37 mouse cellular contexts compared by ENCODE assay signal in genomic region chr13:60839353-60839902, GRCm38 (mm10). TPM values are rescaled to one million over a fixed set of nuclear protein-coding genes. Genes with fewer than 3 reads are reported as not detected.
DNase-seq lines count a peak whose midpoint lies in the region; ATAC-seq and TF ChIP-seq lines count a peak whose summit lies in the region.
"Had no signal": no experiment of that assay in that cellular context is flagged by ENCODE, and none has a peak within 500 bp of the region (broad histone marks: within the 10 kb centered on the region; RNA-seq: fewer than 3 reads in every experiment).

No protein-coding gene starts in this region.

- H3K9ac ChIP-seq in stomach, postnatal 0 days (ENCODE audit: low read length): no peak overlapping the region
- H3K9ac ChIP-seq: hindbrain, embryonic 12.5 days; liver, embryonic 15.5 days; lung, embryonic 14.5 days; neural tube, embryonic 15.5 days had no signal

- WGBS in macrophage (ENCODE audit: missing documents): 70% methylated on average over 2 of the region's 2 CpGs
- 71% methylated on average over 2 of the region's 2 CpGs for WGBS in stomach, postnatal 0 days

- no peaks in the 10 kb centered on the region for H3K27me3 ChIP-seq in stomach, postnatal 0 days (ENCODE audit: control insufficient read depth, insufficient read depth, low read length)
- H3K27me3 ChIP-seq: hindbrain, embryonic 12.5 days; liver, embryonic 15.5 days; neural tube, embryonic 15.5 days had no signal

- H3K27ac ChIP-seq in macrophage: peak overlapping the region; percentile 62
- H3K27ac ChIP-seq in stomach, postnatal 0 days (replicated peaks): no peak overlapping the region
- H3K27ac ChIP-seq: hindbrain, embryonic 12.5 days; liver, embryonic 15.5 days; neural tube, embryonic 15.5 days had no signal

- peak; percentile 76 for ATAC-seq in activated CD4-positive, CD25-positive, alpha-beta regulatory T cell, adult 4 months
- peak; percentile 39; the same call in 1 of the 2 replicates for ATAC-seq in neutrophil, adult 5-6 weeks (ENCODE audit: extremely low read depth, insufficient number of reproducible peaks, low FRiP score, poor library complexity, severe bottlenecking)
- no peak for ATAC-seq in stomach, postnatal 0 days (ENCODE audit: low FRiP score, low TSS enrichment)
- ATAC-seq: forebrain, embryonic 16.5 days had no signal

- H3K36me3 ChIP-seq in macrophage (ENCODE audit: inconsistent target): no peaks in the 10 kb centered on the region
- H3K36me3 ChIP-seq in stomach, postnatal 0 days (ENCODE audit: control insufficient read depth, insufficient read depth, low read length): no peaks in the 10 kb centered on the region
- H3K36me3 ChIP-seq: hindbrain, embryonic 12.5 days; liver, embryonic 15.5 days; neural tube, embryonic 15.5 days had no signal

- H3K4me2 ChIP-seq in stomach, postnatal 0 days (replicated peaks; ENCODE audit: low read depth): no peak overlapping the region
- H3K4me2 ChIP-seq: hindbrain, embryonic 12.5 days; liver, embryonic 15.5 days; lung, embryonic 14.5 days; midbrain, embryonic 11.5 days; neural tube, embryonic 15.5 days had no signal

- no peaks in the 10 kb centered on the region for H3K4me1 ChIP-seq in stomach, postnatal 0 days (replicated peaks; ENCODE audit: control insufficient read depth, insufficient read depth)
- H3K4me1 ChIP-seq: hindbrain, embryonic 12.5 days; liver, embryonic 15.5 days; neural tube, embryonic 15.5 days had no signal

- DNase-seq in CD4-positive, CD25-positive, alpha-beta regulatory T cell, adult 2 months (ENCODE audit: low read depth, low spot score): peak; percentile 31
- DNase-seq in stomach, postnatal 0 days (ENCODE audit: low spot score): no peak
- no peak for DNase-seq in adrenal gland, adult 2 months
- no peak for DNase-seq in frontal cortex, postnatal 14 days (ENCODE audit: low spot score in 2 of 2)
- DNase-seq: adrenal gland, postnatal 10 days; cerebellum, adult 18-20 months; cerebellum, postnatal 10 days; gastrocnemius, postnatal 14 days; kidney, adult 11 months; kidney, postnatal 14 days; layer of hippocampus, adult 9-11 months; liver; lung, embryonic 14.5 days; lung, postnatal 14 days; right cerebral cortex, postnatal 25 days; thymus, postnatal 14 days had no signal

- H3K9me3 ChIP-seq in stomach, postnatal 0 days (ENCODE audit: control insufficient read depth, low read length): no peaks in the 10 kb centered on the region
- H3K9me3 ChIP-seq: hindbrain, embryonic 12.5 days; liver, embryonic 15.5 days; neural tube, embryonic 15.5 days had no signal

- no peak for TF ChIP-seq CTCF in stomach, postnatal 0 days (IDR thresholded peaks at IDR 0.05; ENCODE audit: low read depth)

- no peak overlapping the region for H3K4me3 ChIP-seq in macrophage (ENCODE audit: inconsistent target)
- no peak overlapping the region for H3K4me3 ChIP-seq in stomach, postnatal 0 days (ENCODE audit: low read depth, low read length)
- H3K4me3 ChIP-seq: erythroblast, embryonic 14.5 days; hindbrain, embryonic 12.5 days; liver, embryonic 15.5 days; neural tube, embryonic 15.5 days had no signal

- H3K79me2 ChIP-seq in macrophage (ENCODE audit: inconsistent target): no peaks in the 10 kb centered on the region

- TF ChIP-seq EP300 in stomach, postnatal 0 days (optimal IDR thresholded peaks at IDR 0.05): no peak

RNA-seq across cellular contexts. Expression of gene 4930486L24Rik, which starts 24.8 kb away (rescaled TPM):
- polyA plus RNA-seq in activated CD4-positive, CD25-positive, alpha-beta regulatory T cell, adult 4 months (2017; shearing (Covaris generic)): 1 to 10 TPM in 1 of 2 experiments, not detected in 1; 1.7 TPM
- total RNA-seq in macrophage (2018; cell fraction: chromatin; rRNA removed): 1 to 10 TPM in 1 of 26 experiments, under 1 TPM in 3, not detected in 22; 0.67 to 1.4 (median 0.80) TPM
- total RNA-seq in macrophage (2018; cell fraction: cytosol; rRNA removed): 1 to 10 TPM in 14 of 26 experiments, under 1 TPM in 9, not detected in 3; 0.15 to 2.2 (median 1.2) TPM
- 1 to 10 TPM in 8 of 26 experiments, under 1 TPM in 3, not detected in 15; 0.35 to 2.1 (median 1.2) TPM for total RNA-seq in macrophage (2018; cell fraction: nucleus; rRNA removed)
- polyA plus RNA-seq in macrophage (2018): 2.9 to 4.5 TPM in 2 of 3 replicates, not detected in the other
- total RNA-seq in neutrophil, adult 5-6 weeks (2017): 0.61 TPM in 1 of 2 replicates, not detected in the other
- polyA plus RNA-seq in stomach, postnatal 0 days (2015; fragmentation: Nextera tagmentation; extraction: Ambion mirVana): 0.27 TPM in 1 of 2 replicates, not detected in the other
- 10 to 100 TPM in 1 of 2 experiments, 1 to 10 TPM in 1; 1.5 to 45.8 TPM for total RNA-seq in adrenal gland, adult 2 months (2021)
- 3.8 and 6.1 TPM in 2 replicates for polyA plus RNA-seq in adrenal gland, adult 2 months (2012; rRNA removed)
- total RNA-seq: common myeloid progenitor, adult 5-6 weeks had no signal
- polyA plus RNA-seq: embryonic facial prominence, embryonic 14.5 days; erythroblast, embryonic 14.5 days; forebrain, embryonic 11.5 days; forebrain, embryonic 16.5 days; limb, embryonic 11.5 days; lung, embryonic 14.5 days; midbrain, embryonic 11.5 days; midbrain, postnatal 0 days; neural tube, embryonic 15.5 days had no signal

RNA-seq across cellular contexts. Expression of gene Ctsll3, which starts 36.8 kb away (rescaled TPM):
- not detected for polyA plus RNA-seq in activated CD4-positive, CD25-positive, alpha-beta regulatory T cell, adult 4 months (2017; shearing (Covaris generic))
- total RNA-seq in macrophage (2018; cell fraction: chromatin; rRNA removed): not detected
- not detected for total RNA-seq in macrophage (2018; cell fraction: cytosol; rRNA removed)
- total RNA-seq in macrophage (2018; cell fraction: nucleus; rRNA removed): not detected
- polyA plus RNA-seq in macrophage (2018): not detected in 3 replicates
- not detected in 2 replicates for total RNA-seq in neutrophil, adult 5-6 weeks (2017)
- polyA plus RNA-seq in stomach, postnatal 0 days (2015; fragmentation: Nextera tagmentation; extraction: Ambion mirVana): 0.82 and 0.90 TPM in 2 replicates
- total RNA-seq in adrenal gland, adult 2 months (2021): not detected
- polyA plus RNA-seq in adrenal gland, adult 2 months (2012; rRNA removed): not detected in 2 replicates
- total RNA-seq: adrenal gland, postnatal 10 days; common myeloid progenitor, adult 5-6 weeks; gastrocnemius, postnatal 14 days; granulocyte monocyte progenitor cell, adult 5-6 weeks; heart, postnatal 25 days; left cerebral cortex, postnatal 14 days; megakaryocyte progenitor cell, adult 5-6 weeks; midbrain, postnatal 0 days had no signal
- polyA plus RNA-seq: C2C12; erythroblast, embryonic 14.5 days; forebrain, embryonic 11.5 days; forebrain, embryonic 16.5 days; heart, embryonic 14.5 days; hindbrain, embryonic 12.5 days; kidney, embryonic 14.5 days; limb, embryonic 11.5 days; liver, embryonic 15.5 days; lung, embryonic 14.5 days; midbrain, embryonic 11.5 days; midbrain, postnatal 0 days; neural tube, embryonic 15.5 days had no signal

RNA-seq across cellular contexts. Expression of gene BC051665, which starts 53.3 kb away (rescaled TPM):
- polyA plus RNA-seq in activated CD4-positive, CD25-positive, alpha-beta regulatory T cell, adult 4 months (2017; shearing (Covaris generic)): not detected
- total RNA-seq in macrophage (2018; cell fraction: chromatin; rRNA removed): not detected
- total RNA-seq in macrophage (2018; cell fraction: cytosol; rRNA removed): not detected
- total RNA-seq in macrophage (2018; cell fraction: nucleus; rRNA removed): not detected
- not detected in 3 replicates for polyA plus RNA-seq in macrophage (2018)
- total RNA-seq in neutrophil, adult 5-6 weeks (2017): not detected in 2 replicates
- polyA plus RNA-seq in stomach, postnatal 0 days (2015; fragmentation: Nextera tagmentation; extraction: Ambion mirVana): not detected in 2 replicates
- total RNA-seq in adrenal gland, adult 2 months (2021): not detected
- polyA plus RNA-seq in adrenal gland, adult 2 months (2012; rRNA removed): not detected in 2 replicates
- total RNA-seq: adrenal gland, postnatal 10 days; common myeloid progenitor, adult 5-6 weeks; gastrocnemius, postnatal 14 days; granulocyte monocyte progenitor cell, adult 5-6 weeks; heart, postnatal 25 days; left cerebral cortex, postnatal 14 days; megakaryocyte progenitor cell, adult 5-6 weeks; midbrain, postnatal 0 days had no signal
- polyA plus RNA-seq: C2C12; embryonic facial prominence, embryonic 14.5 days; erythroblast, embryonic 14.5 days; forebrain, embryonic 11.5 days; forebrain, embryonic 16.5 days; heart, embryonic 14.5 days; hindbrain, embryonic 12.5 days; kidney, embryonic 14.5 days; limb, embryonic 11.5 days; liver, embryonic 15.5 days; lung, embryonic 14.5 days; midbrain, embryonic 11.5 days; midbrain, postnatal 0 days; neural tube, embryonic 15.5 days had no signal

RNA-seq across cellular contexts. Expression of gene Gm49392, which starts 57.3 kb away (rescaled TPM):
- polyA plus RNA-seq in activated CD4-positive, CD25-positive, alpha-beta regulatory T cell, adult 4 months (2017; shearing (Covaris generic)): 1 to 10 TPM in 1 of 2 experiments, not detected in 1; 1.1 TPM
- total RNA-seq in macrophage (2018; cell fraction: chromatin; rRNA removed): 1 to 10 TPM in 13 of 26 experiments, under 1 TPM in 3, not detected in 10; 0.59 to 3.3 (median 1.7) TPM
- 1 to 10 TPM in 19 of 26 experiments, under 1 TPM in 6, not detected in 1; 0.29 to 3.6 (median 1.7) TPM for total RNA-seq in macrophage (2018; cell fraction: cytosol; rRNA removed)
- 1 to 10 TPM in 15 of 26 experiments, under 1 TPM in 2, not detected in 9; 0.33 to 5.8 (median 1.7) TPM for total RNA-seq in macrophage (2018; cell fraction: nucleus; rRNA removed)
- 3.2 to 7.5 TPM in 2 of 3 replicates, not detected in the other for polyA plus RNA-seq in macrophage (2018)
- 0.61 and 1.9 TPM in 2 replicates for total RNA-seq in neutrophil, adult 5-6 weeks (2017)
- polyA plus RNA-seq in stomach, postnatal 0 days (2015; fragmentation: Nextera tagmentation; extraction: Ambion mirVana): 0.15 TPM in 1 of 2 replicates, not detected in the other
- under 1 TPM in 1 of 2 experiments, not detected in 1; 0.61 TPM for total RNA-seq in adrenal gland, adult 2 months (2021)
- 0.15 TPM in 1 of 2 replicates, not detected in the other for polyA plus RNA-seq in adrenal gland, adult 2 months (2012; rRNA removed)
- total RNA-seq: left cerebral cortex, postnatal 14 days; midbrain, postnatal 0 days had no signal
- polyA plus RNA-seq: erythroblast, embryonic 14.5 days; forebrain, embryonic 11.5 days; forebrain, embryonic 16.5 days; heart, embryonic 14.5 days; hindbrain, embryonic 12.5 days; kidney, embryonic 14.5 days; liver, embryonic 15.5 days; midbrain, postnatal 0 days; neural tube, embryonic 15.5 days had no signal

RNA-seq across cellular contexts. Expression of gene Ctla2b, which starts 57.8 kb away (rescaled TPM):
- 10 to 100 TPM in 1 of 2 experiments, 1 to 10 TPM in 1; 6.0 to 10.1 TPM for polyA plus RNA-seq in activated CD4-positive, CD25-positive, alpha-beta regulatory T cell, adult 4 months (2017; shearing (Covaris generic))
- 10 to 100 TPM in 25 of 26 experiments, 1 to 10 TPM in 1; 3.5 to 90.5 (median 31.9) TPM for total RNA-seq in macrophage (2018; cell fraction: chromatin; rRNA removed)
- total RNA-seq in macrophage (2018; cell fraction: cytosol; rRNA removed): 10 to 100 TPM; 20.1 to 72.3 (median 52.5) TPM
- total RNA-seq in macrophage (2018; cell fraction: nucleus; rRNA removed): 100 to 1,000 TPM in 1 of 26 experiments, 10 to 100 TPM in 25; 16.0 to 227 (median 36.9) TPM
- 54.9 to 450 TPM (median 95.7 TPM) in 3 replicates for polyA plus RNA-seq in macrophage (2018)
- total RNA-seq in neutrophil, adult 5-6 weeks (2017): 11.6 and 15.0 TPM in 2 replicates
- 2.0 and 3.0 TPM in 2 replicates for polyA plus RNA-seq in stomach, postnatal 0 days (2015; fragmentation: Nextera tagmentation; extraction: Ambion mirVana)
- 1 to 10 TPM; 2.4 to 3.1 TPM for total RNA-seq in adrenal gland, adult 2 months (2021)
- polyA plus RNA-seq in adrenal gland, adult 2 months (2012; rRNA removed): not detected in 2 replicates
- polyA plus RNA-seq: erythroblast, embryonic 14.5 days had no signal
